Mouse (Mus musculus) left cerebral cortex, postnatal 25 days (tissue): ENCODE results near the gene Cfap46. TPM values are rescaled to one million over a fixed set of nuclear protein-coding genes. Genes with fewer than 3 reads are reported as not detected.

Source experiments
- DNase-seq, 2 experiments: peaks; one replicate each; pipeline ENCODE4 v3.0.0; 2022; ENCODE audit warnings: low spot score in 2 of 2, mixed read lengths in 1 of 2
- intact Hi-C: fragments of 180-260 bp; cut with DNase I; formaldehyde crosslinking; loops from one replicate; pipeline ENCODE4 v1.15.1; 2025
- total RNA-seq, 2 experiments: library from RNA; stranded (reverse); gene quantifications; 2 replicates each; pipeline ENCODE4 v1.2.3; 2021

Cfap46 gene
- total RNA-seq, result 1 to 10 TPM; 3.1 to 3.3 TPM

GRCm38 (mm10) chr7:139683706-139684552, at the start of gene Cfap46:
Cfap46 (minus strand) TSS chr7:139683817.
- intact Hi-C loops, result loop anchor here (2.0 kb wide), 1 partner anchor 35 kb away; no protein-coding TSS in a partner anchor

GRCm38 (mm10) chr7:139731276-139731696, 47.7 kb upstream of the Cfap46 start:
- DNase-seq, result no peak
- intact Hi-C loops, result no loop called here

More at GRCm38 (mm10) chr7:139683706-139684552, at the start of gene Cfap46:
- DNase-seq, result peak; percentile 76 to 86

GRCm38 (mm10) chr7:139727072-139727471, 43.5 kb upstream of the Cfap46 start:
- intact Hi-C loops, result no loop called here
- no peak for DNase-seq

GRCm38 (mm10) chr7:139725641-139726040, 42.0 kb upstream of the Cfap46 start:
- DNase-seq, result no peak
- intact Hi-C loops, result no loop called here

- no peak for DNase-seq
- intact Hi-C loops, result no loop called here
Observed at GRCm38 (mm10) chr7:139723986-139724385, 40.4 kb upstream of the Cfap46 start.

- intact Hi-C loops, result no loop called here
- DNase-seq, result no peak
Observed at GRCm38 (mm10) chr7:139721196-139721595, 37.6 kb upstream of the Cfap46 start.

GRCm38 (mm10) chr7:139717781-139718180, 34.2 kb upstream of the Cfap46 start:
- intact Hi-C loops, result no loop called here
- DNase-seq, result no peak

- no peak for DNase-seq
- intact Hi-C loops, result no loop called here
Observed at GRCm38 (mm10) chr7:139711821-139712220, 28.2 kb upstream of the Cfap46 start.

- intact Hi-C loops, result loop anchor here (5.0 kb wide), 1 partner anchor 86 kb away; no protein-coding TSS in a partner anchor
- peak; percentile 61 to 83 for DNase-seq
Observed at GRCm38 (mm10) chr7:139706411-139707120, 22.9 kb upstream of the Cfap46 start.

- intact Hi-C loops, result loop anchor here (5.0 kb wide), 1 partner anchor 87 kb away; no protein-coding TSS in a partner anchor
- no peak for DNase-seq
Observed at GRCm38 (mm10) chr7:139705781-139706180, 22.2 kb upstream of the Cfap46 start.

GRCm38 (mm10) chr7:139705081-139705480, 21.5 kb upstream of the Cfap46 start:
- no peak for DNase-seq
- intact Hi-C loops, result loop anchor here (5.0 kb wide), 1 partner anchor 87 kb away; no protein-coding TSS in a partner anchor

- no peak for DNase-seq
- intact Hi-C loops, result loop anchor here (1.0 to 5.0 kb wide), 4 partner anchors 43 to 173 kb away; no protein-coding TSS in a partner anchor
Observed at GRCm38 (mm10) chr7:139703826-139704199, 20.2 kb upstream of the Cfap46 start.

- peak; percentile 87 to 93 for DNase-seq
Observed at GRCm38 (mm10) chr7:139703146-139703825, 19.7 kb upstream of the Cfap46 start.

GRCm38 (mm10) chr7:139701651-139702301, 18.2 kb upstream of the Cfap46 start:
- no peak for DNase-seq
- intact Hi-C loops, result loop anchor here (5.0 kb wide), 3 partner anchors 46 to 176 kb away; no protein-coding TSS in a partner anchor

More at GRCm38 (mm10) chr7:139703146-139703825, 19.7 kb upstream of the Cfap46 start:
- intact Hi-C loops, result loop anchor here (1.0 to 5.0 kb wide), 4 partner anchors 44 to 174 kb away; no protein-coding TSS in a partner anchor

GRCm38 (mm10) chr7:139692641-139693294, 9.2 kb upstream of the Cfap46 start:
- peak; percentile 50 to 92 for DNase-seq
- intact Hi-C loops, result no loop called here

GRCm38 (mm10) chr7:139692211-139692610, 8.6 kb upstream of the Cfap46 start:
- DNase-seq, result no peak
- intact Hi-C loops, result no loop called here

- intact Hi-C loops, result loop anchor here (2.0 kb wide), 1 partner anchor 37 kb away; no protein-coding TSS in a partner anchor
- no peak for DNase-seq
Observed at GRCm38 (mm10) chr7:139685336-139685735, 1.7 kb upstream of the Cfap46 start.

GRCm38 (mm10) chr7:139684553-139684929, 924 bp upstream of the Cfap46 start:
- DNase-seq, result peak; percentile 90 to 96
- intact Hi-C loops, result loop anchor here (2.0 kb wide), 1 partner anchor 36 kb away; no protein-coding TSS in a partner anchor
